Mouse (Mus musculus) neural tube, embryonic 13.5 days (tissue): ENCODE data around the gene Pip5k1c. TPM values are rescaled to one million over a fixed set of nuclear protein-coding genes. Genes with fewer than 3 reads are reported as not detected.
A peak's percentile ranks its signal among the peaks of the same experiment; 100 is the strongest.

Experiments used
- ATAC-seq: fragments of 200-750 bp; cut with Nextera tagmentation; 2 replicates; pipeline ENCODE4 v1.8.0; 2017; ENCODE audit warnings: low read depth, mild to moderate bottlenecking, moderate TSS enrichment, moderate library complexity
- H3K27ac ChIP-seq: fragments of 300-500 bp; sonication (generic); replicated peaks from 2 replicates; pipeline ENCODE4 v1.5.1; 2015; ENCODE audit warnings: moderate library complexity, mild to moderate bottlenecking, inconsistent platforms
- H3K27me3 ChIP-seq: fragments of 300-500 bp; sonication (generic); 2 replicates; pipeline ENCODE4 v1.6.1; 2015; ENCODE audit warnings: mild to moderate bottlenecking, inconsistent platforms
- H3K36me3 ChIP-seq: fragments of 300-500 bp; sonication (generic); 2 replicates; pipeline ENCODE4 v1.6.1; 2015; ENCODE audit warnings: mild to moderate bottlenecking, inconsistent platforms
- H3K4me1 ChIP-seq: fragments of 300-500 bp; sonication (generic); replicated peaks from 2 replicates; pipeline ENCODE4 v1.6.1; 2015; ENCODE audit warnings: inconsistent platforms
- H3K4me2 ChIP-seq: fragments of 300-500 bp; sonication (generic); 2 replicates; pipeline ENCODE4 v1.6.1; 2015; ENCODE audit warnings: inconsistent platforms, mild to moderate bottlenecking, moderate library complexity
- H3K4me3 ChIP-seq: fragments of 300-500 bp; sonication (generic); 2 replicates; pipeline ENCODE4 v1.5.1; 2015; ENCODE audit warnings: mild to moderate bottlenecking, inconsistent platforms
- H3K9ac ChIP-seq: fragments of 300-500 bp; sonication (generic); 2 replicates; pipeline ENCODE4 v1.6.1; 2015; ENCODE audit warnings: moderate library complexity, mild to moderate bottlenecking, inconsistent platforms
- H3K9me3 ChIP-seq: fragments of 300-500 bp; sonication (generic); 2 replicates; pipeline ENCODE4 v1.6.1; 2016; ENCODE audit warnings: inconsistent platforms
- WGBS: fragments of 180-500 bp; shearing (Covaris S2); methylation state at CpG from one replicate; pipeline ENCODE4 v1.1.7; 2015; 5-methylcytosine and 5-hydroxymethylcytosine counted together
- polyA plus RNA-seq: library from polyadenylated mRNA; unstranded; fragments of >200 nt; fragmentation: Nextera tagmentation; extraction: Ambion mirVana; gene quantifications from 2 replicates; pipeline ENCODE4 v1.2.1, GENCODE M21; 2015

Pip5k1c gene
- polyA plus RNA-seq, 1 experiment from 2014 or later: 102 TPM

DNA sequence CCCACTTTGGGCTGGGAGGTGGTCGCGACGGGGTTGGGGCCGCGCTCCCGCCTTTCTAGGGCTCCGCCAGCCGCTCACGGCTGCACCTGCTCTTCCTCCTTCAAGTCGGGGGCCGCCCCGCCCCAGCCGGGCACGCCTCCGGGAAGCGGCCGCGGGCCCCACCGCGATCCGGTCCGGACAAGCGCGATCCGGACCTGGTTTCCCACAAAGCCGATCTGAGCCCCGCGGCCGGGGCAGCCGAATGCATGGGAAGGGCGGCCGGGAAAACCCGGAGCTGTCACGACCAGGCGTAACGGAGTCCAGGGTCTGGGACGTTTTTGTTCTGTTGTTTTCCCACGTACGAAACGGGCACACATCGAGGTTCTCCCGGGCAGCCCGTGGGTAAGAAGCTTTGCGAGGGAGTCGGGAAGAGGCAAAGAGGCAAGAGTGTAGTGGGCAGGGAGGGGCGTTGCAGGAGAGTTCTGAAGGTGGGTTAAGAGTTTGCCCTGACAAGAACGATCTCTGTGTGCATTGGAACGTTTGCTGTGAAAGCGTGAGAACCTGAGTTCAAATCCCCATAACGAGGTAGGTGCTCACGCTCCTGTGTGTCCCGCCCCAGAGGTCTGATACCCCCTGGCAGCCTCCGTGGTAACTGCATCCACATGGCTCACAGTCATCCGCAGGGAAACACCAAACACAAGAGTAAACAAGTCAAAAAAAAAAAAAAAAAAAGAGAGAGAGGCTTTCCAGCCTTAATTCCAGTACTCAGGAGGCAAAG, 6.9 kb upstream of the Pip5k1c start:
- H3K27ac ChIP-seq: no peak overlapping the region
- 2% methylated on average over 54 of the region's 54 CpGs for WGBS
- peak; percentile 55 for ATAC-seq
- H3K9ac ChIP-seq: peak overlapping the region; percentile 72
- no peaks in the 10 kb centered on the region for H3K9me3 ChIP-seq
- peak overlapping the region; percentile 74 for H3K4me2 ChIP-seq
- peak overlapping the region; percentile 43 for H3K4me3 ChIP-seq
- peaks cover 69% of the 10 kb centered on the region for H3K27me3 ChIP-seq
- peaks cover 13% of the 10 kb centered on the region for H3K4me1 ChIP-seq
- no peaks in the 10 kb centered on the region for H3K36me3 ChIP-seq

DNA sequence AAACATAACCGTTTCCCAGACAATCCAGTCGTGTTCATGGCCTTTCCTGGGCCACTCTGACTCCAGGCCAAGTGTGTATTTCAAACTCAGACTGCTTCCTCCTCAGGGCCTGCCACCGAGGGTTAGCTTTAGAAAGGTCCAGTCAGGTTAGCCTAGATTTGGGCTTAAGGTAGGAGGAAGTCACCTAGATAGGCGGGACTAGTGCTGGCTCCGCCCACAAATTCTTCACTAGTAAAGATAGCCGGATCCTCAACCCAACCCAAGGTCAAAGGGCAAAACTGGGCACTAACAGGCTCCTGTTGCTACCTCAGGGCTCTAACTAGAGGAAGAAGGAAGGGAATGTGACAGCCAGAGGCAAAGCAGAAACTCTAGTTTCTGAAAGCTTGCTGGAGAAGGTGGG, 6.2 kb upstream of the Pip5k1c start:
- no peak for ATAC-seq
- Histone ChIP-seq H3K4me2 (no peak overlapping the region), H3K4me3 (no peak overlapping the region), H3K27ac (no peak overlapping the region), H3K27me3 (peaks cover 70% of the 10 kb centered on the region), H3K4me1 (peaks cover 20% of the 10 kb centered on the region), H3K36me3 (no peaks in the 10 kb centered on the region), H3K9ac (no peak overlapping the region), H3K9me3 (no peaks in the 10 kb centered on the region)
- WGBS: 45% methylated on average over 6 of the region's 6 CpGs

DNA sequence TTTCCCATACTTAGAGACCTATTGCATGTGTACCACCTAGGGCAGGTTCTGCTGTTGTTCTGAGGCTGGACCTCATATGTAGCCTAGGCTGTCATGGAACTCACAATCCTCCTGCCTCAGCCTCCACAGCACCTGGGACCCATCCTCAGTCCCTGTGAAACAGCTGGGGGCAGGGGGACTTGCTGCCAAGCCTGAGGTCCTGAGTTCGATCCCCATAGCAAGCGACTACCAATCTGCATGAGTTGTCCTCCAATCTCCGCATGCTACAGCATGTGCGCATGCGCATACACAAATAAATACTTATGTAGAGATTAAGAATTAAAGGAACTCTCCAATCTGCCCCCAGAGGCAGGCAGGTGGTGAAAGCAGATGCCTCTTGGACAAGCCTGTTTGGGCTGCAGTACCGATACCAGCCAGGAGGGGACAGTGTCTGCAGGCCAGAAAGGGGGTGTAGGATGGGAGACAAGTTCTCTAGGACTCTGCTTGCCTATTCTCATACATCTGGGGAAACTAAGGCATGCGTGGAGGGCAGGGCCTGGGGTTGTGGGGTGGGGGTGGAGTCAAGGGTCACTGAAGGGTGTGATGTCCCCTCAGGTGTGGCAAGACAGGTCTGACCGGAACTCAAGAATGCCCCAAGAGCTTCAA, 5.1 kb upstream of the Pip5k1c start:
- 61% methylated on average over 8 of the region's 8 CpGs for WGBS
- peaks cover 69% of the 10 kb centered on the region for H3K27me3 ChIP-seq
- H3K4me2 ChIP-seq: no peak overlapping the region
- H3K9me3 ChIP-seq: no peaks in the 10 kb centered on the region
- H3K27ac ChIP-seq: no peak overlapping the region
- no peaks in the 10 kb centered on the region for H3K36me3 ChIP-seq
- H3K4me1 ChIP-seq: peaks cover 20% of the 10 kb centered on the region
- no peak overlapping the region for H3K9ac ChIP-seq
- H3K4me3 ChIP-seq: no peak overlapping the region
- ATAC-seq: no peak

DNA sequence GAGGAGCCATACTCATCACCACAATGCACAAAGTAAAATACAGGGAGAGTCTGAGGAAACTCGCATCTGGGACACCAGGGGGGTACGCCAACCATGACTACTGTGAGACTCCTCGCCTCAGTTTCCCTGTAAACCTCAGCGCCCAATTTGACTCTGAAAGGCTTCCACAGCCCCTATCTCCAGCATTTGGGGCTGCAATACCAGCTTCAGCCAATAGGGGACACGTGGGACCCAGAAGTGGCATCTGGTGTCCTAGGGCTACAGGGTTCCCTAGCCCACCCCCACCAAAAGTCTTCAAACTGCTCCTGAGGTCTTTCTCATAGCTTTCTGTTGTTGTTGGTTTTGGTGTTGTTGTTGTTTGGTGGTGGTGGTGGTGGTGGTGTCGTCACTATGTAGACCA, 4.2 kb upstream of the Pip5k1c start:
- peaks cover 60% of the 10 kb centered on the region for H3K27me3 ChIP-seq
- H3K4me2 ChIP-seq: no peak overlapping the region
- H3K36me3 ChIP-seq: no peaks in the 10 kb centered on the region
- H3K9ac ChIP-seq: no peak overlapping the region
- no peak overlapping the region for H3K27ac ChIP-seq
- 41% methylated on average over 6 of the region's 6 CpGs for WGBS
- peaks cover 21% of the 10 kb centered on the region for H3K4me1 ChIP-seq
- no peak for ATAC-seq
- H3K9me3 ChIP-seq: no peaks in the 10 kb centered on the region
- H3K4me3 ChIP-seq: no peak overlapping the region

DNA sequence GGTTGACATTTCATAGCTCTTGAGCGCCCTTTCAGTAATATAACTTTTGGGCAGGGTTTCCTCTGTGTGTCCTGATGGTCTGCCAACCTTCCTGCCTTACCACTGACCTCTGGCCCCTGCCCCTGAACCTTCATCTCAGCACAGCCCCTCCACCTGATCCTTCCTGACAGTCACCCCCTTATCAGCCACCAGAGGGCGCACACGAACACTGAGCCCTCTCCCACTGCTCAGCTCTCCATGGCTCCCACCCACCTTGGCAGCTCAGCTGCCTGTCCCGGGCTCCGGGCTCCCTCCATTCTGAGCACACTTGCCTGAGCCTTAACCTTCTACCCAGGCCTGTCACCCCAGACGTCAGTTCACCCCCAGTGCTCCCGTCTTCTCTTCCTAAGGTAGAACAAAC, 3.5 kb upstream of the Pip5k1c start:
- ATAC-seq: no peak
- no peak overlapping the region for H3K9ac ChIP-seq
- H3K4me2 ChIP-seq: no peak overlapping the region
- H3K4me1 ChIP-seq: peaks cover 28% of the 10 kb centered on the region
- 5% methylated on average over 7 of the region's 7 CpGs for WGBS
- no peak overlapping the region for H3K4me3 ChIP-seq
- no peak overlapping the region for H3K27ac ChIP-seq
- H3K27me3 ChIP-seq: peaks cover 53% of the 10 kb centered on the region
- no peaks in the 10 kb centered on the region for H3K36me3 ChIP-seq
- H3K9me3 ChIP-seq: no peaks in the 10 kb centered on the region

DNA sequence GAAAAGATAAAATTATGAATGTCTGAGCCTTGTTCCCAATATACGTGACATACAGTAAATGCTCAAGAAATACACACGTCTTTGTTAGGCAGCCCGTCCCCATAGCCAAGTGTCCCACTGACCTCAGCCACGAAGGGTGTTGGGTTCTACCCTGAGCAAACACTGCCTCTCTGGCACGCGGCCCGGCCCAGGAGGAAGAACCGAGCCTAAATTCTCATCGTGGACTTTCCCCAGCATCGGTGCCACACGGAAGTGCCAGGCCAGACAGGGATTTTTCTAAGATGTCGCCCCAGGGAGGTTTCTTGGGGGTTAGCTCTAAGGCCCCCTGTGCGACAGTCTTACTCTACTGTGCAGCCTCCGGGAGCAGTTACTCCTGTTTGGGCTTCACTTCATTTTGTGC, 3.0 kb upstream of the Pip5k1c start:
- no peak overlapping the region for H3K4me2 ChIP-seq
- H3K27ac ChIP-seq: no peak overlapping the region
- no peaks in the 10 kb centered on the region for H3K9me3 ChIP-seq
- no peak overlapping the region for H3K4me3 ChIP-seq
- H3K9ac ChIP-seq: no peak overlapping the region
- peaks cover 47% of the 10 kb centered on the region for H3K27me3 ChIP-seq
- H3K36me3 ChIP-seq: no peaks in the 10 kb centered on the region
- ATAC-seq: no peak
- WGBS: 60% methylated on average over 14 of the region's 14 CpGs
- H3K4me1 ChIP-seq: peaks cover 33% of the 10 kb centered on the region

DNA sequence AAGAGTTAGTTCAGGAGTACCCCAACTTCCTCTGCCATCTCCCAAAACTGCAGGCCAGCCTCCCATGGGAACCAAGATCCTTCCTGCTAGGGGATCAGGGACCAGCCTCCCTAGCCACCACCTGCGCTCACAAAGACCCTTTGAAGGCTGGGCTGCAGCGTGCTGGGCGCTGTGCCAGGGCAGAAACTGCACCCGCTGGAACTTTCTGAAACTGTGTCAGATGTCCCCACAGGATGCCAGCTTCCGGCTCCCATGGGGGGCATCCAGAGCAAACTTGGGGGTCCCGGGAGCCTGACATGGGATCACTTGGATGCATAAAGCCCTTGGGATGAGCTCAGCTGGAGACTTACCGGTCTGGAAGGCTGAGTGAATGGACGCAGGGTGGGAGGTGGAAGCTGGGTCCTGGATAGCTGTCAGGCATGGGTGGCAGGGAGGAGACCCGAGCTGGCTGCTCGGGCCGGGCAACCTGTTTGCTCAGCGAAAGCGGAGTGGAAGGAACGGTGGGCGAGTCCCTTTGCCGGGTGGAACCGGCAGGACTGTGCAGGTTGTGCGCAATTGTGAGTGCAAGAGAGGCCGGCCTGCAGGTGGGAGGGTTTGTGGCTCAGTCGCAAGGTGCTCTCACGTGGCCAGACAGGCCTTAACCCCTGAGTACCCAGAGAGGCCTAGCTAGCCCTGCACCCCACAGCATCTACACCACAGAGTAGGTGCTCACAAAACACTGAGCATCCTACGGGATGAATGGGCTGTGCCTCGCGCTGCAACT, 1.9 kb upstream of the Pip5k1c start:
- Histone ChIP-seq H3K27ac (no peak overlapping the region), H3K4me1 (peaks cover 44% of the 10 kb centered on the region), H3K4me2 (no peak overlapping the region), H3K9ac (peak overlapping the region; percentile 10; the same call in 1 of the 2 replicates), H3K36me3 (no peaks in the 10 kb centered on the region), H3K27me3 (peaks cover 41% of the 10 kb centered on the region), H3K4me3 (no peak overlapping the region), H3K9me3 (no peaks in the 10 kb centered on the region)
- 12% methylated on average over 24 of the region's 24 CpGs for WGBS
- no peak for ATAC-seq

DNA sequence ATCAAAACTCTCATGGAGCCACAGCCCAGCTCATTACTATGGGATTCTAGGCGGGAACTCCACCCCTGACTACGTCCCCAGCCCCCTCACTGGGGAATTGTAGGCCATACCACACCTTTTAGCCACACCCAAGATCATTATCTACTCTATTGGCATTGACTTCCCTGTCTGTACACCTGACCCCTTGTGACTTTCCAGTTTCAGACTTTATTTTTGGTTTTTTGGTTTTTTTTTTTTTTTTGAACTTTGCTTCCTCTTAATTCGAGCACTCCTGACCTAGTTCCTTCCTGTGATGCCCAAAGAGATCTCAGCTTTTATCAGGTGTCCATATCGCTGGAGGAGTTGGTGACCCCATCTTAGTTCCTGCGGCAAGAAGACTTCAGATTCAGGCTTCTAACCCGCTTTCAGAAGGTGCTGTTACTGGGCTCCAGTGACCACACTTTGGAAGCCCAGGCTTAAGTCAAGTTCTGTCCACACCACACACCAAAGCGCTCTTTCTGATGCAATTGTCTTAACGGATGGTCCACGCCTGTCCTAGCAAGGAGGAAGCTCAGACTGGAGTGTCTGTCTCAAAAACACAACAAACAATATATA, 1.2 kb upstream of the Pip5k1c start, which contains the start of gene Tjp3:
TSS of gene Tjp3 (minus strand) at position 71 of the 594 bp plus-strand sequence.
- 77% methylated on average over 9 of the region's 9 CpGs for WGBS
- H3K9ac ChIP-seq: peak within 1 kb of the TSS; percentile 10; the same call in 1 of the 2 replicates
- ATAC-seq: no peak
- H3K4me2 ChIP-seq: peak within 1 kb of the TSS; percentile 90; the same call in 1 of the 2 replicates
- H3K4me3 ChIP-seq: peak within 1 kb of the TSS; percentile 88
- H3K9me3 ChIP-seq: no peaks in the 10 kb centered on the region
- H3K4me1 ChIP-seq: peaks cover 47% of the 10 kb centered on the region
- peaks cover 39% of the 10 kb centered on the region for H3K27me3 ChIP-seq
- H3K36me3 ChIP-seq: 0 out of 2 replicates have a peak, but pooled peaks cover 1% of the 10 kb centered on the region
- H3K27ac ChIP-seq: no peak within 1 kb of the TSS

DNA sequence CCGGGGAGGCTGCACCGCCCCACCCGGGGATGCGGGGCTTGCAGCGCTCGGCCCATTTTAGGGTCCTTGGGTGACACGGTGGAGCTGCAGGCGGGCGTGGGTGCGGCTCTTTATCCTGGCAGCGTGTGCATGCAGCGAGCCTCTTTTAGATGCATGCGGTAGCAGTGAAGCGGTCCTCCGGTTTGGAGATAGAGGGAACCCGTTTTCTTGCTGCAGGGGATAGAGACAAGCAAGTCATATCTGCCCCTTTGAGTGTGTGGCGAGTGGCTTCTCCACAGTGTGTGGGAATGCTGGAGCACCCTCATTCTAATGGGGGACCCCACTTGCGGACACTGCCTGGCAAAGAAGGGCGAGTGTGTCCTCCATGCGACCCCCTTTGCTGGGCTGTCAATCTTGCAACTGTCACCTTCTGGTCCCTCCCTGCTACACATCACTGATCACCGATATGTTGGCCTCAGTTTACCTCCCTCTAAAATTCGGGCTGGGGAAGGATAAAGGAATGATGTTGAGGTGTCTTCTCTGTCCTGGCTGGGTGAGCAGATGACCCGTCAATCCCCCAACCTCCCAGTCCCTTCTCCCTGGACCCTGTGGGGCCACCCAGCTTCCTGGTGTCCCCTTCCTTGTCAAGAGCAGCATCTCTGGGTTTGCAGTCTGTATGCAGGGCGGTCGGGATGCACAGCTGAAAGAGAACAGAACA, 719 bp downstream of the Pip5k1c start:
- 3% methylated on average over 25 of the region's 25 CpGs for WGBS
- 0 out of 2 replicates have a peak, but pooled peaks cover 2% of the 10 kb centered on the region for H3K36me3 ChIP-seq
- H3K27ac ChIP-seq: peak overlapping the region; percentile 90
- H3K9me3 ChIP-seq: no peaks in the 10 kb centered on the region
- peak overlapping the region; percentile 92 for H3K9ac ChIP-seq
- peak; percentile 32 for ATAC-seq
- H3K27me3 ChIP-seq: peaks cover 25% of the 10 kb centered on the region
- peak overlapping the region; percentile 90 for H3K4me2 ChIP-seq
- peak overlapping the region; percentile 88 for H3K4me3 ChIP-seq
- peaks cover 47% of the 10 kb centered on the region for H3K4me1 ChIP-seq

DNA sequence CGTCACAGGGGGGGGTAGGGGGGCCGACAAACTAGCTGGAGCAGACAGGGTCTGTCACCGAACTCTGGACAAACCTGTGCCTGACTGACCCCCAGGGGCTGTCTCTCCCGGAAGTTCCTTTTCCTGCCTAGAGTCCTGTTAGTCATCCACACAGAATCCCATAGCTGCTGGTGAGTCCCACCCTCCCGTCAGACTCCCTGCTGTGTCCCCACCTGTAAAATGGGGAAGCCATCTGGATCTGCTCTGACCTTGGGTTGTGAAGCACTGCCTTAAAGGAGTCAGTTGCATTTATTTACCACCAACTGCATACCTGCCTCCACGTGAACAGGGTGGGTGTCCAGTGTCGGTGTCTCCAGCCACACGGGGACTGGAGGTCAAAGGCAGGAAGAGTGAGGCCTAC, 1.7 kb downstream of the Pip5k1c start:
- peak overlapping the region; percentile 88 for H3K4me3 ChIP-seq
- H3K9ac ChIP-seq: peak overlapping the region; percentile 92
- 0 out of 2 replicates have a peak, but pooled peaks cover 2% of the 10 kb centered on the region for H3K36me3 ChIP-seq
- H3K4me1 ChIP-seq: peaks cover 49% of the 10 kb centered on the region
- H3K9me3 ChIP-seq: no peaks in the 10 kb centered on the region
- peaks cover 24% of the 10 kb centered on the region for H3K27me3 ChIP-seq
- H3K4me2 ChIP-seq: peak overlapping the region; percentile 90
- ATAC-seq: no peak
- H3K27ac ChIP-seq: no peak overlapping the region
- 43% methylated on average over 8 of the region's 8 CpGs for WGBS

DNA sequence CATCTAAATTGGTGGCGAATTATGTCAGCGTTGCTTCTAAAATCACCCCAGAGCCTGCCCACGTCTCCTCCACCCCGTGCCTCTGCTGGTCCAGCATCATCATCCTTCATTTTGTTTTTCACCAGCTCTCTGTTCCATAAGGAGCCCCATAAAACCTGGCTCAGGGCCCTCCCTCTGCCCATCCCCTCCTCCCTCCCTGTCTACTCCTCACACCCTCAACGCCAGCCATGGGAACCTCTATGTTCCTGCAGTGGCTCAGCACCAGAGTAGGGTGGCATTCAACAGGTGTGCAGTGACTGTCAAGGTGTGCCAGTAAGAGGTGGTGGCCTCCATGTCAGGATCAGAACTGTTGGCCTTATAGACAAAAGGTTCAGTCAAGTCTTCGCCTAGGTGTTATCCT, 2.4 kb downstream of the Pip5k1c start:
- H3K9me3 ChIP-seq: no peaks in the 10 kb centered on the region
- peak overlapping the region; percentile 92; the same call in 1 of the 2 replicates for H3K9ac ChIP-seq
- peaks cover 17% of the 10 kb centered on the region for H3K27me3 ChIP-seq
- WGBS: 92% methylated on average over 6 of the region's 6 CpGs
- H3K36me3 ChIP-seq: 0 out of 2 replicates have a peak, but pooled peaks cover 2% of the 10 kb centered on the region
- no peak overlapping the region for H3K27ac ChIP-seq
- H3K4me3 ChIP-seq: no peak overlapping the region
- peak overlapping the region; percentile 90 for H3K4me2 ChIP-seq
- H3K4me1 ChIP-seq: peaks cover 50% of the 10 kb centered on the region
- ATAC-seq: no peak
